Mouse (Mus musculus): ENCODE data around the gene Gm9970.

Gm9970 gene

DNA sequence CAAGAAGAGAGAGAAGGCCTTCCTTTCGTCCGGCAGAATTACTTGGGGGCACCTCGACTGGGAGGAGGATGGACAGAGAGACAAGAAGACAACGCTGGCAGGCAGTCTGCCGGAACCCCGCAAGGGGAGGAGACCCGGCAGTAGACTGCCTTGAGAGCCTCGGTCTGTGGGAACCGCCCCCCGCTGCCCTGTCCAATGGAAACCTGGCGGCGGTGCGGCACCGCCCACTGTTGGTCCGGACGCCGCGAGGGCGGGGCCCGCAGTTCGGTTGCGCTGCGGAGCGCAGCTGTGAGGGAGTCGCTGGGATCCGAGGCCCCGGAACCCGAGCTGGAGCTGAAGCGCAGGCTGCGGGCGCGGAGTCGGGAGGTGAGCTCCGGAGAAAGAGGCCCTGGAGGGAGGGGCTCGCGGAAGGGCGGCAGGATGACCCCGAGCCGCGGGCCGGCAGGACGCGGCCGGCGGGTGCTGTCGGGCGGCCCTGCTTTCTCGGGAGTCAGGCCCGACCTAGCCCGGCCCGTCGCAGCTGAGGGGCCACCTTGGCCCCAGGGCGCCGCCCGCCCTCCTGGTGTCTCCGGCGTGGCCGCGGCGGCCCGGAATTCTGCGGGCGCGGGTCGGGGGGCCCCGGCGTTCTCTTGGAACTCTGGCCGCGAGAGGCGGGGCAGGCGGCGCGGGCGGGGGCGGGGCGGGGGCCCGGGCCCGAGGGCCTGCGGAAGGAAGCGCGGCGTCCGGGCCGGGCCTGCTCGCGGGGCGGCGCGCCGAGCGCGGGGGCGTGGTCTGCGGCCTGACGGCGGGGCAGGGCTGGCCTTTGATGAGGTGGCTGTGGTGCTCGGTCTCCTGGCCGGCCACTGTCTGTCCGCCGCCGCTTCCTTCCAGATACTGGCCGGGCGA, at the start of gene Gm9970, which contains the start of gene Nrbp1:
Gm9970 (minus strand) TSS at position 596 of the 885 bp plus-strand sequence.
Nrbp1 (plus strand) TSS at position 228 of the 885 bp plus-strand sequence.
- DNase-seq, result peak; percentile 97

- DNase-seq, result no peak
Observed at GRCm38 (mm10) chr5:31289626-31290230, 48.7 kb upstream of the Gm9970 start.

GRCm38 (mm10) chr5:31288655-31289054, 47.6 kb upstream of the Gm9970 start:
- no peak for DNase-seq

DNA sequence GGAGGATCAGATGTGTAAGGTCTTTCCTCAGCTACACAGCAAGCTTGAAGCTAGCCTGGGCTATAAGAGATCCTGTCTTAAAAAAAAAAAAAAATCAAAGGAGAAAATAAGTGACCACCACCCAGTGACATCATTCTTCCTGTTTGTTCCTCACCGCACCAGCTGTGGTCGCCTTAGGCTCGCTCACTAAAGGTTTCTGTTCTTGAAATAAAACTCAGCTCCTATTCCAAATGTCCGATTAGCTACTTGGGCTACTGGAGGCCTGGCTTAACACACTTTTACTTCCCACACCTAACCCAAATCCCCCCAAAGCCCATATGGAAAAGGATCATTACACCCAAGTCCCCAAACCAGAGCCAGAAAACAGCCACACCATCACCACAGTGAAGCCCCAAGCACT, 47.2 kb upstream of the Gm9970 start:
- DNase-seq, result no peak

DNA sequence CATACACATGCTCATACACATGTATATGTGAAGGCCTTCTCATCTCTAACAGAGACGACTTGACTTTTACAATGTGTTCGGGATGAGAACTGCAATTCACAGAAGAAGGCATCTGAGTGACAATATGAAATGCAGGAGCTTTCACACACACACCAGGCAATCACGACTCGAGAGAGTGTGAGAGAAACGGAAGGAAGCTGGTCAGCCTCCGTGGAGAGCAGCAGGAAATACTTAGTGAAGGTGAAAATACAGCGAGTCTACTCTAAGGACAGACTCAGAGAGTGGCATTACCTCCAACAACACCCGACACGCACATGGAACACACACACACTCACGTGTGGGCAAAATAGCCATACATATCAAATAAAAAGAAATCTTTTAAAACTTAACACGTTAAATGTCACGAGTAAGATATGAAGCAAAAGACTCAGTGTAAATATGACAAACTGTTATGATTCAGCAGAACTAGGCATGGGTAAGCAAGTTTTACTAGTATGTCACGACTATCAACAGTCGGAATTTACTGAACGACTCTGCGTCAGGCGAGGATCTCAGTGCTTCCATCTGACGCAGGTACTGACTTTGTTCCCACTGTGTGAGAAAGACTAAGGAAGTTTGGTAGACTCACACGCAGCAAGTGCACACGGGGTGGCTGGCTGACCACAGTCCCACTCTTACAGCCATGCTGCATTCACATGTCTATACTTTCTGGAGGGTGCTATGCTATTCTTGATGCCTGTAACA, 38.4 kb upstream of the Gm9970 start:
- DNase-seq, result no peak

DNA sequence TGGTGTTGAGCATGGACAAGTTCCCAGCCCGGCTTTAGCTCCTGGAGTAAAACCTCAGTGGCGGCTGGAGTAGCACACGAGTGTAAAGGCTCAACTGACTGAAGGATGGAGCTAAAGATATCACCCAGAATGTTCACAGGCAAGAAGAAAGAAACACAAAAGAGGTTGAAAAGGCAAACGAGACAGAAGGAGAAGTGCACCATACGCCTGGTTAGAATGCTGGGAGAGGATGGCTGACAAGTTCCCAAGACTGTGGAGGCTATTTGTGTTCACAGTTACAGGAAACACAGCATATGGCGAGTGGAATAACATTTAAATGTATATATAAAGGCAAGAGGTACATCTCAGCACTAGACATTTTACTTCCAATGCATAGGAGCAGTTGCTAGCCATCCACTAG, 32.0 kb upstream of the Gm9970 start:
- DNase-seq, result no peak

GRCm38 (mm10) chr5:31267686-31268085, 26.7 kb upstream of the Gm9970 start:
- no peak for DNase-seq

GRCm38 (mm10) chr5:31266101-31266500, 25.1 kb upstream of the Gm9970 start:
- DNase-seq, result no peak

- no peak for DNase-seq
Observed at GRCm38 (mm10) chr5:31257616-31258015, 16.6 kb upstream of the Gm9970 start.

- no peak for DNase-seq
Observed at GRCm38 (mm10) chr5:31255971-31256370, 14.9 kb upstream of the Gm9970 start.

- DNase-seq, result no peak
Observed at GRCm38 (mm10) chr5:31255381-31255780, 14.3 kb upstream of the Gm9970 start.

- DNase-seq, result no peak
Observed at GRCm38 (mm10) chr5:31254901-31255300, 13.9 kb upstream of the Gm9970 start.

GRCm38 (mm10) chr5:31254452-31254851, 13.4 kb upstream of the Gm9970 start:
- DNase-seq, result peak; percentile 46

GRCm38 (mm10) chr5:31253806-31254205, 12.8 kb upstream of the Gm9970 start:
- no peak for DNase-seq

DNA sequence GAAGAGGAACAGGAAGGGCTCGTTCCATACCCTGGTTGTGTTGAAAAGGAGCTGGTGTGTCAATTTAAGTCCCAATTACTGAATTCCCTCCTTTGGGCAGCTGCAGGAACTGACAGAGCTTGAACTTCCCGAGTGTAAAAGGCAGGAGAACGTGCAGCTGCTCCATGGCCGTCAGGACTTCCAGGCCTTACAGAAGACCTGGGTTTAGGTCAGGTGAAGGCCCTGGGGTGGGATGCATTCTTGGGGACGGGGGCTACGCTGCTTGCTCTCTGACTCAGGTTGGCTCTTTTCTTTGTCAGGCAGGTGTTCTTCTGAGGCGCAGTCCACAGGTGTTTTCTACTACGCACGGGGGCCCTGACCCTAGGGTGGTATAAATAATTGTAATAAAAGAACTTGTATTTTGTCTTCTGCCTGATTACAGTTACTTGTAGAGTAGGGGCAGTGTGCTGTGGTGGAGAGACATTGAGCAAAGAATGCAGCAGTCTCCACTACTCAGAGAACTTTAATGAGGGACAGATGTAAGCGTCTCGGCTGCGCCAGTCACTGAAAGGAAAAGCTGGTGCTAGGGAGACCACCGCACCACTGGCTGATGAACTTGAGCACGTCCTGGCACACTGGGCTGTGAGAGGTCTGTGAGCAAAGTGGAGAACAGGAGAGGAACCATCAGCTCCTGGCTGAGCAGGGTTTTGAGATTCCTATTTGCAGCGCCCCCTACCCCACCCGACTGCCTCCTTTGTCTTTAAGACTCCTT, 11.9 kb upstream of the Gm9970 start:
- no peak for DNase-seq

- no peak for DNase-seq
Observed at GRCm38 (mm10) chr5:31252151-31252550, 11.1 kb upstream of the Gm9970 start.

DNA sequence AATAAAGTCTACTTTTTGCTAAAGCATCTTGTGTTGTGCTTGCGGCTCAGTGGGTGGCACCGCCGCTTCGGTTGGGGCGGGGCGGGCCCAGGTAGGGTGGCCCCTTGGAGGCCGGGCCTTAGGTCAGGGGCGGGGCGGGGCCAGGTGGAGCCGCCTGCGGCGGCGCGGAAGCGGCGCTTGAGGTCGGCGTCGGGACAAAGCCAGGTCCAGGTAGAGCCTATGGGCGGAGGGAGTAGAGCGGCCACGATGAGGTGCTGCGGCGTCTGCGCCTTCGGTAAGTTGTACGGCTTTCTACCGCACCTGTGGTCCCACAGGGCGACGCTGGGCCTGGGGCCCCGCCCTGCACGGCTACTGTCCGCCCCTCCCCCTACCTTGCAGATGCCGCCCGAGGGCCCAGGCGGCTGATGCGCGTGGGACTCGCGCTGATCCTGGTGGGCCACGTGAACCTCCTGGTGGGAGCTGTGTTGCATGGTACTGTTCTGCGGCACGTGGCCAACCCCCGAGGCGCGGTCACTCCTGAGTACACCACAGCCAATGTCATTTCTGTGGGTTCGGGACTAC, 10.6 kb upstream of the Gm9970 start, which contains the start of gene Krtcap3:
Krtcap3 (plus strand) TSS at position 151 of the 561 bp plus-strand sequence.
- peak; percentile 73 for DNase-seq

DNA sequence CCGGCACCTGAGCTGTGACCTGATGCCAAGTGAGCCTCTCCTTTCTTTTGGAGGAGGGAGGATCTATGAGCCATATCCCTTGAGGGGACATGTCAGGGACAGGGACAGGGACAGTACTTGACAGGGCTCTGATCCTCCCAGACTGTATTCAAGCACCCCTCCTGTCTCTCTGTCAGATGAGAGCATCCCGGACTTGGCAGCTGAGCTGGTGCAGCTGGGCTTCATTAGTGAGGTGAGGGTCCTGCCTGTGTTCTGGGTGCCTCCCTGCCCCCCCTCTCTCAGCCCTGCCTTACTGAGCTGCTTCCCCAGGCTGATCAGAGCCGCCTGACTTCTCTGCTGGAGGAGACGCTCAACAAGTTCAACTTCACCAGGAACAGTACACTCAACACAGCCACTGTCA, 9.7 kb upstream of the Gm9970 start:
- no peak for DNase-seq

DNA sequence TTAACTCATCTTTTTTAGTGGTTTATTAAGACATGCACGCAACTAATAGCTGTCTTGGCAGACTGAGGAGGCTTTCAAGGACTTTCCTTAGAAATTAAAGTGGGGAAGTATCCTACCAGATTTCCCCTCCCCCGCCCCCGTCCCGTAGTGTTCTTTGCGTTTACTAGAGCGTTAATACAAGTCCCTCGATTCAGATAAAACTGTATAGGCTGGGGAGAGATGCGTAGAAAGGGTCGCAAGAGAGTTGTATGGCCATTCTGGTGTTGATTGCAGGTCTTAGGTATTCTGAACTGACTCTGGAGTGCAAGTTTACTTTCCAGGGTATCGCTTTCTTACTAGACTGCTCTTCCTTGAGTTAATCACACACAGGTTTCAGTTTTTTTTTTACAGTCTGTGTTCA, 1.2 kb upstream of the Gm9970 start:
- DNase-seq, result no peak

DNA sequence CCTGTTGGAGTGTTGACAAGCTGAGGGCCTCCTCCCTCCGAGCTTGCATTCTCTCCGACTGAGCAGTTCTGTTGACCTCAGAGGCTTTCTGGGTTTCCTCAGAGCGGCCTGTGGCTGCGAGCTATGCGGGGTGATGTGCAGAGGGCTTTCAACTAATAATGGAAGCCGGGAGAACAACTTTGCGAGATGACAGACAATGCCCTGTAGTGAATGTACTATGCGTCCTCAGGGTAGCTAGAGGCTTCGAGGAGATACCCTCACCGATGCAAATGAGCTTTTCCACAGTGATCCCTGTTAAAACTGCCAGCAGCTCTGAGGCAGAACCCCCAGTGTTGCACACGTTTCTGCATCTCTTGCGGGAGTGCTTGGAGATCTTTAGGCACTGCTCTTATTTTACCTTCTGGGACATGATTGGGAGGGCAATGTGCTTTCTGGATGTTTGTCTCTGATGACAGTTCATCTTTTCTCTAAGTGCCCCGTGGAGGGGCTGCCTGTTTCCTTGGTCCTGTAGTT, 546 bp upstream of the Gm9970 start:
- DNase-seq, result no peak

DNA sequence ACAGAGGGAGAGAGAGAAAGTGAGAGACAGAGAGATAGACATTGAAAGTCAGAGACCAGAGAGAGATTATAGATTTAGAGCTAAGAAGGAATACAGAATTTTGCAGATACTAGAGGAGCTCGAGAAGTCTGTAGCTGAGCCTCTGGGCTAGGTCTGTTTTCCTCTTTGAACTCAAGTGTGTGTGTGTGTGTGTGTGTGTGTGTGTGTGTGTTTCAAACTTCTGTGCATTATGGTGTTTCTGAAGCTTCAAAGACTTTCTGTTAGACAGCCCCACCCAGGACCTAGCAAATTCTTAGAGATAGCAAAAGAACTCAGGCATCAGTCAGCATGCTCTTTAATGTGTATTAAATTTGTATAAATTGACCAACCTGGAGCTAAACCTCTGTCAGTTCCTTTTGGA, 14.4 kb downstream of the Gm9970 start:
- DNase-seq, result no peak

DNA sequence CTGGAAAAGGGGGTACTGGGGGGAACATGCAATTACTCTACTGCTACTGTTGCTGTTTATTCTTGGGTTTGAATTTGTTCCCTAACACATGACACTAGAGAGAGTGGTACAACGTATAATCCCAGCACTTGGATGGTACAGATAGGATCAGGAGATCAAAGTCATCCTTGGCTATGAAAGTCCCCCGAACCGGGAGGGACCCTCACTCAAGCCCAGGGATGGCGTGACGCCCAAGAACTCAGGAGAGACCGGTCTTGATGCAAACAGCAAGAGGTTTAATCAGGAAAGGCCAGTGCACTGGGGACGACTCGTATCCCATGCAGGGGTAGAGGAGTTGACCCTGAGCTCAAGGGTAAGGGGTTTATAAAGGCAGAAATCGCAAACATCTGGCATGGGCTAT, 18.3 kb downstream of the Gm9970 start:
- DNase-seq, result no peak

All from kidney, adult 9 months (tissue).